Mouse (Mus musculus) midbrain, embryonic 10.5 days (tissue): Measurements from ENCODE around the gene Pla2g3. TPM values are rescaled to one million over a fixed set of nuclear protein-coding genes. Genes with fewer than 3 reads are reported as not detected.

Experiments
- DNase-seq: peaks from one replicate; pipeline ENCODE4 v3.0.0-alpha.2; 2017; ENCODE audit warnings: low spot score
- H3K27ac ChIP-seq: fragments of 300-500 bp; sonication (generic); replicated peaks from 2 replicates; pipeline ENCODE4 v1.5.1; 2016; ENCODE audit warnings: mild to moderate bottlenecking
- H3K27me3 ChIP-seq: fragments of 300-500 bp; sonication (generic); 2 replicates; pipeline ENCODE4 v1.6.1; 2016; ENCODE audit warnings: low read depth, mild to moderate bottlenecking; ENCODE audit not compliant: poor library complexity, severe bottlenecking
- H3K36me3 ChIP-seq: fragments of 300-500 bp; sonication (generic); 2 replicates; pipeline ENCODE4 v1.6.1; 2016; ENCODE audit warnings: mild to moderate bottlenecking, moderate library complexity
- H3K4me1 ChIP-seq: fragments of 300-500 bp; sonication (generic); 2 replicates; pipeline ENCODE4 v1.6.1; 2016
- H3K4me3 ChIP-seq: fragments of 300-500 bp; sonication (generic); 2 replicates; pipeline ENCODE4 v1.5.1; 2016; ENCODE audit warnings: mild to moderate bottlenecking, moderate library complexity
- H3K9me3 ChIP-seq: fragments of 300-500 bp; sonication (generic); replicated peaks from 2 replicates; pipeline ENCODE4 v1.6.1; 2016; ENCODE audit warnings: mild to moderate bottlenecking
- WGBS: fragments of 180-500 bp; shearing (Covaris S2); methylation state at CpG from one replicate; pipeline ENCODE4 v1.1.7; 2016; 5-methylcytosine and 5-hydroxymethylcytosine counted together
- polyA plus RNA-seq: library from polyadenylated mRNA; unstranded; fragments of >200 nt; fragmentation: Nextera tagmentation; extraction: Ambion mirVana; gene quantifications from 2 replicates; pipeline ENCODE4 v1.2.1, GENCODE M21; 2016

Gene Pla2g3
- polyA plus RNA-seq, 1 experiment from 2014 or later = 0.75 TPM

DNA sequence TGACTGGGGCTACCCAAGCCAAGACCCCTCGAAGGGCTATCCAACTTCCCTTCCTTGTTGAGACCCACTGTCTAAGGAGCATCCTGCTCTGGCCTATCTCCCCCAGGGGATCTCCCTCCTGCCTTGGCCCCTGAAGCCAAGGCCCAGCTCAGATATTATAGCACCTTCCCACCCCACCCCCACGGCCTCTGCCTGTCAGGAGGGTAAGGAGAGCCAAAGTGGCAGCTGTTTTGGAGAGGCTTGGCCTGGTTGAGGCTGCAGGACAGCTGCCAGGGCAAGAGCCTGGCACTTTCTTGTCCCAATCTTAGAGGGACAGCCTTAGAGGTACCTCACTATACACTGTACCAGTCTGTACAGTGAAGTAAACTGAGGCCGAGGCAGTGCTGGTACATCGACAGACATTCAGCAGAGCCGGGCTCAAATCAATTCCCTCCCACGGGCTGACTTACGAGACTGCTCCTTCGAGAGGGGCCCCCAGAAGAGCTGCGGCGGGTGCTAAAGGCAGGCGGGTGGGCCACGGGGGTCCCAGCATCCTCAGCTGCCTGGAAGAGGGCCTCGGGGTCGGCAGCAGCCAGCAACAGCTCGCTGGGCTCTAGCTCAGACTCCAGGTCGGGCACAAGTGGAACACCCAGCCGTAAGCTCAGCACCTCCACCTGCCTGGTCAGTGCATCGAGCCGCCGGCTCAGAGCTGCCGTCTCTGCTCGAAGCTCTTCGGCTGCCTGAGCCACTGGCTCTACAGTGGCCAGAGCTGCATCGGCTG, 39.1 kb downstream of the Pla2g3 start:
- Histone ChIP-seq H3K4me1 (peaks cover 7% of the 10 kb centered on the region), H3K27me3 (no peaks in the 10 kb centered on the region), H3K27ac (no peak overlapping the region), H3K4me3 (no peak overlapping the region), H3K9me3 (no peaks in the 10 kb centered on the region), H3K36me3 (peaks cover 99% of the 10 kb centered on the region)
- 92% methylated on average over 24 of the region's 24 CpGs for WGBS
- no peak for DNase-seq

DNA sequence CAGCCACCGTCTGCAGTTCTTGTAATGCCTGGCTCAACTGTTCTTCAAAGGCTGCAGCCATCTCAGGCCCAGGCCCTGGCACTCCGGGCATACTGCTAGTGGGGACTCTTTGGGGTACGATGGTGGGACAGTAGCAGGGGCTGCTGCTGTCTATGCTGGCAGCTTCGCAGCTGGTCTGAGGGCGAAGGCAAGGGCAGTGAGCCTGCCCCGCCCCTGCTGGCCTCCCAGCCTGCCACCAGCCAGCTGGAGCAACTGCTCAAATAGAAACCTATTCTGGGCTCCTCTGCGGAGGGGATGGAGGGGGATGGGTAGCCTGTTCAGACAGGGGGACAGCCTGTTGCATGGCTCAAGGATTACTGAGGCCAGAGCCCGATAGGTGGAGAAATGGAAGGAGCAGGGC, 39.7 kb downstream of the Pla2g3 start:
- Histone ChIP-seq H3K9me3 (no peaks in the 10 kb centered on the region), H3K27me3 (no peaks in the 10 kb centered on the region), H3K27ac (no peak overlapping the region), H3K36me3 (peaks cover 99% of the 10 kb centered on the region), H3K4me3 (no peak overlapping the region), H3K4me1 (peaks cover 7% of the 10 kb centered on the region)
- no peak for DNase-seq
- 78% methylated on average over 8 of the region's 8 CpGs for WGBS

DNA sequence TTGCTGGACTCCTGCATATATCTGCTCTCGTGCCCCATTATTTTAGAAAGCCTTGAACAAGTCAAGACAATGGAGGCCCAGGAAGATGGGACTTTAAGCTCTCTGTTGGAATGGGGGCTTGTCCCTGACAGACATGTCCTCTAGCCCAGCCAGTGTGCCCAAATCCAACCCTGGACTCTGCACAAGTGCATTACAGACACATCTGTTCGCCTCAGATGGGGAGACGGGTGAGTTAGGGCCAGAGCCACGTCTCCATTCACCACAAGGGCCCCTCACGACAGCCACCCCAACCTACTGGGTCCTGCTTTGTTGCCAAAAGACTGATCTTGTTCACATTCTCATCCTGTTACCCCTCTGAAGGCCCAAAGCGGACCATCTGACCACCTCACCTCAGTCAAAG, 40.1 kb downstream of the Pla2g3 start:
- Histone ChIP-seq H3K4me1 (peaks cover 7% of the 10 kb centered on the region), H3K27me3 (no peaks in the 10 kb centered on the region), H3K9me3 (no peaks in the 10 kb centered on the region), H3K36me3 (peaks cover 99% of the 10 kb centered on the region), H3K27ac (no peak overlapping the region), H3K4me3 (no peak overlapping the region)
- DNase-seq = no peak
- 88% methylated on average over 6 of the region's 6 CpGs for WGBS

DNA sequence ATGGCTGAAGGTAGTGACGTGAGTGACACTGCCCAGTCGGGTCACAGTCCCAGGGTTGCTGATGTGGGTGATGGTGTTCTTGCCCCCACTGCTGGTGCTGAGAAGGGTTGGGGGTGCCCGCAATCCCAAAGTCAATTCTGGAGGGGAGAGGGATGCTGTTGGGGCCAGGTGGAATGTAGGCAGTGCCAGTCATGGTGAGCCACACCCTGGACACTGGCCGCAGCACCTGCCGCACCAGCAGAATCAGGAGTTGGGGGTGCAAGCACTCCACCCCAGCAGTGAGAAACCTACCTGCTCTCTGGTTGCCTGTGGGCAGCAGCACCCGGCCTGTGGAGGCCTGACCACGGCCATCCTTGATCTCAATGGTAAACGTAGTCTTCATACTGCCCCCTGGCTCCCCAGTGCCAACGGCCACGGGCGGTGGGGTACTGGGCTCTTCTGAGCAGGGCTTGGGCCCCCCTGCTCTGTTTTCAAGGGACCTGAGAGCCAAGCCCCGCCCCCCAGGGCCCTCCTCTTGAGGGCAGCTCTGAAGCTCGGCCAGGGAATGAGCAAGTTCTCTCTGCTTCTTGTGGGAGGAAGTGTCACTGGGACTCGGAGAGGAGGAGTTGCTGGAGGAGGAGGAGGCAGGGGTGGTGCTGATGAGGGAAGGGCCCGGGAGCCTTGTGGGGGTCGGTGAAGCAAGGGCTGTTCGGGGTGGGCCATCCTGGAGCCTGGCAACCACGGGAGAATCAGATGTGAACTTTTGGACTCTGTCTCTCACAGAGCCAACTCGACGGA, 41.6 kb downstream of the Pla2g3 start:
- Histone ChIP-seq H3K4me1 (peaks cover 9% of the 10 kb centered on the region), H3K36me3 (peaks cover 90% of the 10 kb centered on the region), H3K27me3 (no peaks in the 10 kb centered on the region), H3K27ac (no peak overlapping the region), H3K4me3 (no peak overlapping the region), H3K9me3 (no peaks in the 10 kb centered on the region)
- WGBS = 83% methylated on average over 20 of the region's 20 CpGs
- DNase-seq = no peak

DNA sequence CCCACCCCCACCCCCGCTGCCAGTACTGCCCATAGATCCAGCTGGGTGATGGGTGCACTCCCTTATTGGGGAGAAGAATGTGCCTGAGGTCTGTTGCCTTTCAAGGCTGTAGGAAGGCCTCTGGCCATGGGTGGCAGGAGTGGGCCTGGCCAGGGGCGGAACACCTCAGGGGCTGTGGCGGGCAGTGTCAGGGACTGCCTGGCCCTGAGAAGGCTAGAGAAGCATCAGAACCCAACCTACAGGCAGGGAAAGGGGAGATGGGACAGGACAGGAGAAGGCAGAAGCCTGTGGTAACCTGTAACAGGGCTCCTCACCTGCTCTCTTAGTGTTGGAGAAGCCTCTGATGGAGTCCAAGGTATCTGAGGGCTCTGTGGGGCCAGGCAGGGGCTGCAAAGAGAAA, 42.6 kb downstream of the Pla2g3 start:
- H3K4me3 ChIP-seq = no peak overlapping the region
- H3K27ac ChIP-seq = no peak overlapping the region
- WGBS = 95% methylated on average over 3 of the region's 3 CpGs
- H3K36me3 ChIP-seq = peaks cover 79% of the 10 kb centered on the region
- no peak for DNase-seq
- peaks cover 20% of the 10 kb centered on the region for H3K4me1 ChIP-seq
- no peaks in the 10 kb centered on the region for H3K9me3 ChIP-seq
- H3K27me3 ChIP-seq = no peaks in the 10 kb centered on the region

DNA sequence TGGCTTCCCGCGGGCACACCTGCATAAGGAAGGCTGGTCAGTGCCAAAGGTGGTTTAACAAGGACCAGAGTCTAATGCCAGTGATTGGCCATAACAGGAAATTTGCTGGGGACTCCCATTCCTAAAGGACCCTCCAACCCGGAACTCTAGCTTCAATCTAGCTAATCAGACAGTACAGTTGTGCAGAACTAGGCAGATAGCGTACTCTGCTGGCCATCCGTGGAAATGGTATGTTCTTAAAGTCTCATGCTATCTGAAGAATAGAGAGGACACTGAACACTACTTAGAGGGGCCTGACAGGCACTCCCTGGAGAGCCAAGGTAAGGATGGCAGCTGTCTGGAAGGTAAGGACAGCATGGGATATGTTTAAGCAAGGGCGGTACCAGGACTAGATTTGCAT, 43.5 kb downstream of the Pla2g3 start:
- no peak for DNase-seq
- Histone ChIP-seq H3K27me3 (no peaks in the 10 kb centered on the region; the same call in 1 of the 2 replicates), H3K9me3 (no peaks in the 10 kb centered on the region), H3K36me3 (peaks cover 70% of the 10 kb centered on the region), H3K4me3 (no peak overlapping the region), H3K4me1 (peaks cover 29% of the 10 kb centered on the region), H3K27ac (no peak overlapping the region)
- WGBS = 80% methylated on average over 6 of the region's 6 CpGs

DNA sequence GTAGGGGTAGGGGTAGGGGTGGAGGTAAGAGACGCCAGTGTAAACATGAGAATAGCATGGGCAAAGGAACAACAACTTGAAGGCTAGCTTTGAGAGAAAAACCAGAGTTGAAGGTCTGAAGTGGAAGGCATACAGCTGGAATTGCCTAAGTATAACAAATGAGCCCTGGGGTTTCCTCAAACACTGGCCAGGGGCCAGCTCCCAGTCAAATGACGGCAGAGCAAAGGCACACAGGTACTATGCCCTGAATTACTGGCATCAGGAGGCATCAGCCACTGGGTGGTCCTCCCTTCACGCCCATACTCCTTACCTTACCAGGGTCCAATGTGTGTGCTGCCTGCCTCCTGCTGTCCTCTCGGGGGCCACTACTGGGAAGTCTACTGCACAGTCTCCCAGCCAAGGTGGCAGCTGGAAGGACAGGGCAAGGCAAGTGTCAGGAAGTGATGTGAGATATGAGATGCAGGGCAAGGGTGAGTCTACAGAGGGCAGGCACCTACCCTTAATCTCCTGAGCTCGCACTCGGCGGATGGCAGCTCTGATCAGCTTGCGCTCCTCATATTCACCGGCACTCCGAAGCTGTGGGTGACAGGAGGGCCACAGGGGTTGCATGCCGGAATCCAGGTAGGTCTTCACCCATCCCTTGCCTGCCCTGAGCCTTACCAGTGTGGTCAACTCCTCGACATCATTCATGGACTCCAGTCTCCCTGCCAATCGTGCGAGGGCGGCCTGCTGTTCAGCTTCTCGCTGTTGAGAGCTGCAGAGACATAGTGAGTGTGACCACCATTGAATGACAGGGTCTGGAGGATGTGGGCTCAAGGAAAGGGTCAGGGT, 44.2 kb downstream of the Pla2g3 start:
- H3K4me1 ChIP-seq = peaks cover 31% of the 10 kb centered on the region
- H3K27ac ChIP-seq = no peak overlapping the region
- no peaks in the 10 kb centered on the region for H3K9me3 ChIP-seq
- no peak for DNase-seq
- 92% methylated on average over 16 of the region's 16 CpGs for WGBS
- no peak overlapping the region for H3K4me3 ChIP-seq
- peaks cover 67% of the 10 kb centered on the region for H3K36me3 ChIP-seq
- H3K27me3 ChIP-seq = peaks cover 5% of the 10 kb centered on the region; the same call in 1 of the 2 replicates

DNA sequence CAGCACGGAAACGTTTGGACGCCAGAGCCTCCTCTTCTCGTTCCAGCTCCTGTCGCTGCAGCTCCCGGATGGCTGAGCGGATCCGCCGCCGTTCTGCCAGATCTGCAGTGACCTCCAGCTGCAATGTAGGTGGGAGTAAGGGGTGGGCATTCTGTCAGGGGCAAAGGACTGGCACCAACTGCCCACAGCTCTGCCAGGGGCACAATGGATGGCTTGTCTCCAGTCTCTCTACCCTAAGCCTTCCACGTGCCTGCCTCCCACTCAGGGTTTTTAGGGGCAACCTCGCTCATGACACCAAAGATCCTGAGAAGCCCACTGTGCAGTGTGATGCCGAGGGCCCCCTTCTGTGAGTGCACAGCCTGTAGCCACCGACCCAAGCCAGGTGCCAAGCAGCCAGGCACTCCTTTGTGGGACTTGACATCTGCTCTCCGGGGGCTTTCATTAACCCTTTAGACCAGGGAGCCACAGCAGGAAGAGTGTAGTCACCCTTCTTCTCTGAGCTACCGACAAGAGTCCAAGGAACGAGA, 45.4 kb downstream of the Pla2g3 start:
- Histone ChIP-seq H3K27ac (no peak overlapping the region), H3K27me3 (peaks cover 13% of the 10 kb centered on the region), H3K4me1 (peaks cover 34% of the 10 kb centered on the region), H3K4me3 (no peak overlapping the region), H3K36me3 (peaks cover 55% of the 10 kb centered on the region), H3K9me3 (no peaks in the 10 kb centered on the region)
- WGBS = 92% methylated on average over 17 of the region's 17 CpGs
- DNase-seq = no peak

DNA sequence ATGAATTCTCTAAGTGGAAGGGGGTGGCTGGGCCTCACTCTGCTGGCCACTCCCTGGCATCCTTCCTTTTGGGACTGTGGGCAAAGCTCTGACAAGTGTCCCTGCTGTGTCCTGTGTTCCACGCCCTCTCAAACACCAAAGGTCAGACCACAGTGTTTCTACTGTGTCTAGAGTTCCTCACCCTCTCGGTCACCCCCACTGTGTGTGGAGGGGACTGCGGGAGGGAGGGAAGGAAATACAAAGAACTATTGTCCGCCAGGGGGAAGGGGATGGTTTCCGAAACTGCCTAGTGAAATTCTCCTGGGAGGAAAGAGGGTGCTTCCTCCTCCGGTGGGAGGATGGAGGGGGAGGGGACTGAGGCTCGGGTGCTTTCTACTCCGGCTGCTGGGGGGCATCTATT, 46.9 kb downstream of the Pla2g3 start:
- Histone ChIP-seq H3K36me3 (peaks cover 40% of the 10 kb centered on the region), H3K4me3 (peak overlapping the region; percentile 73), H3K27me3 (peaks cover 13% of the 10 kb centered on the region), H3K27ac (peak overlapping the region; percentile 88), H3K9me3 (no peaks in the 10 kb centered on the region), H3K4me1 (peaks cover 43% of the 10 kb centered on the region)
- DNase-seq = no peak
- 9% methylated on average over 8 of the region's 8 CpGs for WGBS

DNA sequence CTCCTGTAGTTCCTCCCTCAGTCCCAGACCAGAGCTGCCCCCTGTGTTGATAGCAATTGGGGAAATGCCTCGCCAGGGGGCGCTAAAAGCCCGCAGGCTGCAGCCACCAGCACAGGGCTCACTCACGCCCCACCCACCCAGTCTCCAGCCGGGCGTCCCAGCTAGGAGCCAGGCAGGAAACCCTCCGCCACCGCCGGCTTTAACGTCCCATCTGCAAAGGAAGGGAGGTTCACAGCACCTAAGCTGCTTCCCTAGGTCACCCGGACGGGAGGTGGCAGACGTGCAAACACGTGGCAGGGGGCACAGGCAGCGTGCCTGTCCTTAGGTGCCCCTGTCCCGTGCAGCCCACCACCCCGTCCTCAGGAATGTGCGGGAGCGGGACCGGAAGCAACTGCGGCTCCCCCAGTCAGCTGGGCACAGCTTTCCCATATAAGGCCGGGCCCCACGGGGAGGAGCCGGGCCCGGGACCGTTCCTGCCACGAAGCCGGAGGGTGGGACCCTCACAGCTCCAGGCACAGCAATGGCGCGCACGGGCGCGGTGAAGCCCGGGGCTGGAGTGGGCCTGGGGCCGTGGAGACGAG, 47.4 kb downstream of the Pla2g3 start:
- peak overlapping the region; percentile 73 for H3K4me3 ChIP-seq
- WGBS = under 1% methylated on average over 36 of the region's 36 CpGs

DNA sequence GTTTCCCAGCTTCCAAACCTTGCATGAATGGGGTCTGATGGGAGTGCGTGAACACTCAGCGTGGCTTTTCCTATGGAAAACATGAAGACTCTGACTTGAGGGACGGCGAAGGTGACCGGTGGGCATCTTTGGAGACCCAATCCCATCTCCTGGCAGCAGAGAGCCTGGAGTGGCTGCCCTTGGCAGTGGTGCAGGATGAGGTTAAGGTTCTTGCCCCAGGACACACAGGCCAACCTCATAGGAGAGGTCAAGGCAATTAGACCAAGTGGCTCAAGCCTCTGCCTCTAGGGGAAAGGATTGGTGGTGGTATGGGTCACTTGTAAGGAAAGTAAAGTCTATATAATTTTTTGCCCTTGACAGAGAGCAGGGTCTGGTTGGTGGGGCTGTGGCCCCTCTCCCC, 48.0 kb downstream of the Pla2g3 start:
- no peak for DNase-seq
- Histone ChIP-seq H3K4me1 (peaks cover 43% of the 10 kb centered on the region), H3K27me3 (peaks cover 13% of the 10 kb centered on the region), H3K9me3 (no peaks in the 10 kb centered on the region), H3K27ac (peak overlapping the region; percentile 88), H3K4me3 (peak overlapping the region; percentile 73), H3K36me3 (peaks cover 29% of the 10 kb centered on the region)
- WGBS = 56% methylated on average over 5 of the region's 5 CpGs

More for the DNA sequence above, 47.4 kb downstream of the Pla2g3 start:
- Histone ChIP-seq H3K9me3 (no peaks in the 10 kb centered on the region), H3K27ac (peak overlapping the region; percentile 88), H3K4me1 (peaks cover 43% of the 10 kb centered on the region), H3K36me3 (peaks cover 35% of the 10 kb centered on the region), H3K27me3 (peaks cover 13% of the 10 kb centered on the region)
- peak; percentile 94 for DNase-seq

DNA sequence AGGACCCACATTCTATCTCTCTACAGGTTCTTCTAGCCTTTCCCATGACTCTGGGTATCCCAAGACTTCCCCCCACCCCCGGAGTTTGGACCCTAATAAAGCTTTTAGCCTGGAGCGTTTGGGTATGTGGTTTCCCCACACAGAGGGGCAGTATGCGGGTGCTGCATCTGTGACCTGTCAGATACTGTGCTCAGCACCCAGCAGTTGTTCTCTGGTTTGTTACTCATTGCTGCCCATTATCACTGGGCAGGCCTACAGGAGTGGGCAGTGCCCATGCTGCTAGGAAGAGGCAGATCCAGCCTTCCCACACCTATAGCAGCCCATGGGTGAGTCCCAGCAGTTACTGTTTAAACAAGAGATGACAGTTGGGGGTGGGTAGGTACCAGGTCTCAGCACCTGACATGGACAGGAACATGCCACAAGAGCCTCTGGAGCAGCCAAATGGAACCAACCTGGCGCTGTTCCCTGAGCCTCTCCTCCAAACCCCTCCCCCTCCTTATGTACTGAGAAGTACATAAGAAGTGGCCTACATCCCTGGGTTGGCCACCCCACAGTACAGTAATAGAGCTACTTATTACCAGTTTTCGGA, 48.8 kb downstream of the Pla2g3 start:
- Histone ChIP-seq H3K4me1 (peaks cover 43% of the 10 kb centered on the region), H3K36me3 (peaks cover 22% of the 10 kb centered on the region), H3K4me3 (no peak overlapping the region), H3K27ac (no peak overlapping the region), H3K27me3 (peaks cover 13% of the 10 kb centered on the region), H3K9me3 (no peaks in the 10 kb centered on the region)
- no peak for DNase-seq
- WGBS = 96% methylated on average over 5 of the region's 5 CpGs
